Mouse (Mus musculus) hindbrain, embryonic 16.5 days (tissue): ENCODE measurements around the gene Smoc2. TPM values are rescaled to one million over a fixed set of nuclear protein-coding genes. Genes with fewer than 3 reads are reported as not detected.

ENCODE experiments used
- ATAC-seq: fragments of 200-750 bp; cut with Nextera tagmentation; 2 replicates; pipeline ENCODE4 v1.8.0; 2017; ENCODE audit warnings: moderate TSS enrichment, moderate library complexity
- H3K27ac ChIP-seq: fragments of 300-500 bp; sonication (generic); 2 replicates; pipeline ENCODE4 v1.5.1; 2014; ENCODE audit warnings: low read depth, mild to moderate bottlenecking, control low read depth, low read length, moderate library complexity
- H3K27me3 ChIP-seq: fragments of 300-500 bp; sonication (generic); replicated peaks from 2 replicates; pipeline ENCODE4 v1.6.1; 2014; ENCODE audit warnings: low read length; ENCODE audit not compliant: control insufficient read depth, insufficient read depth
- H3K36me3 ChIP-seq: fragments of 300-500 bp; sonication (generic); 2 replicates; pipeline ENCODE4 v1.6.1; 2014; ENCODE audit warnings: mild to moderate bottlenecking, low read length, moderate library complexity, mixed read lengths; ENCODE audit not compliant: control insufficient read depth, insufficient read depth
- H3K4me1 ChIP-seq: fragments of 300-500 bp; sonication (generic); 2 replicates; pipeline ENCODE4 v1.6.1; 2014; ENCODE audit warnings: low read depth, low read length; ENCODE audit not compliant: control insufficient read depth, insufficient read depth
- H3K4me2 ChIP-seq: fragments of 300-500 bp; sonication (generic); 2 replicates; pipeline ENCODE4 v1.6.1; 2014; ENCODE audit warnings: mild to moderate bottlenecking, low read length, control low read depth, moderate library complexity
- H3K4me3 ChIP-seq: fragments of 300-500 bp; sonication (generic); 2 replicates; pipeline ENCODE4 v1.5.1; 2014; ENCODE audit warnings: mild to moderate bottlenecking, low read length, control low read depth, moderate library complexity
- H3K9ac ChIP-seq: fragments of 300-500 bp; sonication (generic); 2 replicates; pipeline ENCODE4 v1.6.1; 2014; ENCODE audit warnings: low read depth, mild to moderate bottlenecking, control low read depth, low read length, moderate library complexity
- H3K9me3 ChIP-seq: fragments of 300-500 bp; sonication (generic); 2 replicates; pipeline ENCODE4 v1.6.1; 2014; ENCODE audit warnings: mild to moderate bottlenecking, low read length, moderate library complexity; ENCODE audit not compliant: control insufficient read depth
- WGBS: fragments of 180-500 bp; shearing (Covaris S2); extraction: QIAGEN DNeasy Blood & Tissue Kit; methylation state at CpG from one replicate; pipeline ENCODE4 v1.1.7; 2014; 5-methylcytosine and 5-hydroxymethylcytosine counted together
- polyA plus RNA-seq: library from polyadenylated mRNA; unstranded; fragments of >200 nt; fragmentation: Nextera tagmentation; extraction: Ambion mirVana; gene quantifications from 2 replicates; pipeline ENCODE4 v1.2.1, GENCODE M21; 2015

Smoc2 gene
- polyA plus RNA-seq, 1 experiment from 2014 or later, result 6.8 TPM

DNA sequence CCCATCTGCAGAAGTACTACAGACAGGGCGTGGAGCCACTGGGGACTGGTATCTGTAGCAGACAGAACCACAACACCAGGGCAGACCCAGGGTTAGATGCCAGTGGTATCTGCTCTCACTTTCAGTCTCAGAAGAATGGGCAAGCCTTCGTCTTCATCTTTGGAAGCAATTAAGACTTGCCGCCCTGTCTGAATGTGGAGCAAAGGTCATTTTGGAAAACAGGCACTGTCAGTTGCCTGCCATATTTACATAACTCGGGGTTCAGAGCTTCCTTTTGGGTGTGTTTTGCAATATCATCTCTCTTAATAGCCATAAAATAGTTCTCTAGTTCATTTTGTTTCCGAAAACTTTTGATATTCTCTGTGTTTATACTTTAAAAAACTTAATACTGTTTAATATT is 168.0 kb downstream of the Smoc2 start:
- H3K27me3 ChIP-seq, result no peaks in the 10 kb centered on the region
- WGBS, result 83% methylated on average over 5 of the region's 5 CpGs
- H3K27ac ChIP-seq, result no peak overlapping the region
- no peak for ATAC-seq
- H3K9ac ChIP-seq, result no peak overlapping the region
- H3K4me1 ChIP-seq, result no peaks in the 10 kb centered on the region
- no peak overlapping the region for H3K4me3 ChIP-seq
- H3K36me3 ChIP-seq, result no peaks in the 10 kb centered on the region
- H3K4me2 ChIP-seq, result no peak overlapping the region
- no peaks in the 10 kb centered on the region for H3K9me3 ChIP-seq

Other genes starting within 250 kb of the Smoc2 start
- not detected in 2 replicates for gene Gm7358, start 220.0 kb upstream of the Smoc2 start, polyA plus RNA-seq
- 3.1 and 3.7 TPM in 2 replicates for gene Dact2, start 75.2 kb upstream of the Smoc2 start, polyA plus RNA-seq